Mouse (Mus musculus): Measurements from ENCODE around the gene Aak1.

- TF ChIP-seq CTCF (IDR thresholded peaks at IDR 0.05; ENCODE audit: low read depth, low read length) (peak; percentile 98), POLR2A (IDR thresholded peaks at IDR 0.05; ENCODE audit: borderline replicate concordance, low read depth, low read length) (no peak)
Observed at GRCm38 (mm10) chr6:86806455-86807086, 42.7 kb upstream of the Aak1 start.

Data from bone marrow macrophage, adult 2 months (primary cell).